Mouse (Mus musculus) heart, postnatal 10 days (tissue): ENCODE measurements around the gene Hif3a. TPM values are rescaled to one million over a fixed set of nuclear protein-coding genes. Genes with fewer than 3 reads are reported as not detected.

Experiments used
- DNase-seq, 2 experiments: peaks; one replicate each; pipeline ENCODE4 v3.0.0; 2021
- intact Hi-C: fragments of 180-260 bp; cut with DNase I; formaldehyde crosslinking; loops from one replicate; pipeline ENCODE4 v1.15.1; 2025
- total RNA-seq, 2 experiments: library from RNA; stranded (reverse); gene quantifications; 2 replicates each; pipeline ENCODE4 v1.2.3; 2021

Gene Hif3a
- total RNA-seq, 2 experiments from 2014 or later = 1.5 to 7.1 TPM

DNA sequence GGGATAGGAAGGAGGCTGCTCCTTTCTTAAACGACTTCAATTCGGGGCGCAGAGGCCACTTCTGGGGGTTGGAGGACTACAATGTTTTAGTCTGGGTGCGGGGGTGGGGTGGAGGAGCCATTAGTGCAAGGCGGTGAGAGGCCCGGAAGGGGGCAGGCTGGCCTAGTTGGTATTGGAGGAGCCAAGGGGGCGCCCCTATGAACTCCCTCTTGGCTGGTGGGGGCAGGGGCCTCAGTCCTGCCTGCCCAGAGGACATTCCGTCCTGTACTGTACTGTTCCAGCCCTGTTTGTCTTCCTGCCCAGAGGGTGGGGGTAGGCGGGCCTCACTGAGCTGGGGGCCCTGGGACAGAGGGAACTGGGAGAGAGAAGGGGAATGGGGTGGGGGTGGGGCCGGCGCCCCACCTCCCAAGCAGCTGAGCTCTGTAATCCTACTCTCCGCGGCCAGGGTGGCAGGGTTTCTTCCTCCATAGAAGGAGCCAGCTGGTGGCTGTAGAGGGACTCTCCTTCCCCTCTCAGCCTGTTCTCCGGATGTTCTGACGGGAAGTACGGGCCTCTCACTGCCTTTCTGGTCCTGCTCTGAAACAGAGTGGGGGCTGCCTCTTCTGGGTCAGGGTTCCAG is 4.0 kb downstream of the Hif3a start:
- intact Hi-C loops = no loop called here
- peak; percentile 85 to 92 for DNase-seq

- intact Hi-C loops = no loop called here
- DNase-seq = peak; percentile 38 to 42
These were observed 5.4 kb downstream of the Hif3a start for GRCm38 (mm10) chr7:17056601-17057523.

GRCm38 (mm10) chr7:17056081-17056581 is 6.1 kb downstream of the Hif3a start:
- intact Hi-C loops = no loop called here
- peak; percentile 79 to 85 for DNase-seq

DNA sequence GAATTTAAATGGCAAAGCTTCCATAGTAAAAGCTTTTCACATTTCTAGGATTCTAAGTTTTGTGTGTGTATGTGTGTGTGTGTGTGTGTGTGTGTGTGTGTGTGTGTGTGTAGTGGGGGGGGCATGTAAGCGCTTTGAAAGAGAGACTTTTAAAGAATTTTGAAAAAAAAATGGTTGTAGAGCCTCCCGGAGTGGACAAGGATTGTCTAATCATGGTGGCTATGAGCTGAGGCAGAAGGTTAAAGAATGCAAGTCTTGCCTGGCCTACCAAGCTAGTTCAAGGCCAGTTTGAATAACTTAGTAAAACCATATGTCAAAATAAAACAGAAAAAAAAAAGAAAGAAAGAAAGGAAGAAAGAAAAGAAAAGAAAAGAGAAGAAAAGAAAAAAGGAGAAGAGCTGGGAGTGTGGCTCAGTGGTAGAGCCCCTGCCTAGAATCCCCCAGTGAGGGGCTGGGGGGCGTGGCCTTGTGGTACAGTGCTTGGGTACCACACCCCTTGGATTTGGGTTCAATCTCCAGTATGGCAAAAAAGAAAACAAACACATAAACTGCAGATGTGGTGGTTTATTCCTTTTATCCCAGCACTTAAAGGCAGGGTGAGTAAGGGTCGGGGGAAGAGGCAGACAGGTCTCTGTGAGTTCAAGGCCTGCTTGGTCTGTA is 6.8 kb downstream of the Hif3a start:
- intact Hi-C loops = no loop called here

DNA sequence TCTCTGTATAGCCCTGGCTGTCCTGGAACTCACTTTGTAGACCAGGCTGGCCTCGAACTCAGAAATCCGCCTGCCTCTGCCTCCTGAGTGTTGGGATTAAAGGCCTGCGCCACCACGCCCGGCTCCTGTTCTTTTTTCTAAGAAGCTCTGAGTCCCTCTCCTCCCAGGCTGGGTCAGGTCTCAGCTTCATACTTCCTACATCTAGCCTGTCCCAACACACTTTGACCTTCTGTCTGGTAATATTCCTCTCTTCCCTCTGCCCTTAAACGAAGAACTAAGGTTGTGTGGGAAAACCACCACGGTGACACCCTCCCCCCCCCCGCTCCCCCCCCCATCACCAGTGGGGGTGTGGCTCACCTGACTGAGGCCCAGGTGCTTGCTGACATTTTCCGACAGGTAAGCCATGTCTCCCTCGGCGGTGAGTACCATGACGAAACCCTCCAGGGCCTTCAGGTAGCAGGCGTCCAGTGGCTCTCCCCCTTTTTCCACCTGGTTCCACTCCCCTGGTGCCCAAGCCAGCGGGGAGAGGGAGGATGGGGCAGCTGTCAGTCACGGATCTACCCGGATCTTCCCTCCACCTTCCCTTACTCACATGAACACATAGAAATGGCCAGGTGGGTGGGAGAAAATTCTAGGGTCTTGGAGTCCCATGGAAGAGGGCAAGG is 7.8 kb downstream of the Hif3a start:
- intact Hi-C loops = no loop called here
- DNase-seq = no peak

More for the DNA sequence above, 6.8 kb downstream of the Hif3a start:
- DNase-seq = no peak

DNA sequence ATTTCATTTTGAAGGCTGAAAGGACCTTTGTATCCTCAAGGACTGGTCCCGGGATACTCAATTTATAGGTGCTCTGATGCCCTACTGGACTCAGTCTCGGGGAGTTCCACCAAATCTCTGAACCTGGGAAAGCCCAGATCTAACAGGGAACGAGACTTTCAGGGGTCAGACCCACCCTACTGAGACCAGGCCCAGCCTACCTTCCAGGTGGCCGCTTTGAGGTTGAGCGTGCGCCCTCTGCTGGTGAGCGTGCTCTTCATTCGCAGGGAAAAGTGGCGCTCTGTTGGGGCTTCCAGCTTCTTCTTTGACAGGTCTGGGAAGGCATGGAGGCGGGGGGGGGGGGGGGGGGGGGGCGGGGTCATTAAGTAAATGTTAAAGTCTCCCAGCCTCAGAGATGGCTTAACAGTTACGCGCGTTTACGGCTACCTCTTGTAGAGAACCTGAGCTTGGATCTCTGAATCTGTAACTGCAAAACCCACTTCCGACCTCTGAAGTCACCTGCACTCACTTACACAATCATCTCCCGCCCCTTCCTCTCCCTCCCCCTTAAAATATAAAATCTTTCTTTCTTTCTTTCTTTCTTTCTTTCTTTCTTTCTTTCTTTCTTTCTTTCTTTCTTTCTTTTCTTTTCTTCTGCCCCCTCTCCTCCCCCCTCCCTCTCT is 11.2 kb downstream of the Hif3a start:
- peak; percentile 63 to 75 for DNase-seq
- intact Hi-C loops = loop anchor here (1.0 to 2.0 kb wide), 2 partner anchors 44 to 48 kb away; no protein-coding TSS in a partner anchor

DNA sequence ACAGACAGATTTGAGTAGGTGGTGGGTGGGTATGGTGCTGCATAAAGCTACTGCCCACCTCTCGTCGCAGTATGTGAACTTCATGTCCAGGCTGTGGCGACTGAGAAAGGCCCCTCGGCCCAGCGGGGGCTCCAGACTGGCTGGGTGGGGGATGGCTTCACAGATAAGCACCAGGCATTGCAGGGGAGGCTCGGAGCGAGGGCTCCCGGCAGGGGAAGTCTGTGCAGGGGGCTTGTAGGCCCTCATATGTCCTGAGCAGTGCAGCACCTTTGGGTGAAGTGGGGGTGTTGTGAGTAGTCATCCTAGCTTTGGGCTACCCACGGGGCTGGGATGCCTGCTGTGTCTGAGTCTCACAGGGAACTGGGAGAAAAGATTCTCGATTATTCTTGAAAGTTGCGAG is 11.7 kb downstream of the Hif3a start:
- intact Hi-C loops = loop anchor here (2.0 kb wide), 1 partner anchor 48 kb away; no protein-coding TSS in a partner anchor
- no peak for DNase-seq

- intact Hi-C loops = no loop called here
- DNase-seq = no peak
These were observed 13.6 kb downstream of the Hif3a start for GRCm38 (mm10) chr7:17048431-17049190.

GRCm38 (mm10) chr7:17047041-17047682 is 15.1 kb downstream of the Hif3a start:
- no peak for DNase-seq
- intact Hi-C loops = no loop called here

- intact Hi-C loops = no loop called here
- DNase-seq = no peak
These were observed 16.5 kb downstream of the Hif3a start for GRCm38 (mm10) chr7:17045743-17046142.

GRCm38 (mm10) chr7:17039373-17039772 is 22.9 kb downstream of the Hif3a start:
- no peak for DNase-seq
- intact Hi-C loops = no loop called here

GRCm38 (mm10) chr7:17038018-17038695 is 24.1 kb downstream of the Hif3a start:
- intact Hi-C loops = no loop called here
- no peak for DNase-seq

DNA sequence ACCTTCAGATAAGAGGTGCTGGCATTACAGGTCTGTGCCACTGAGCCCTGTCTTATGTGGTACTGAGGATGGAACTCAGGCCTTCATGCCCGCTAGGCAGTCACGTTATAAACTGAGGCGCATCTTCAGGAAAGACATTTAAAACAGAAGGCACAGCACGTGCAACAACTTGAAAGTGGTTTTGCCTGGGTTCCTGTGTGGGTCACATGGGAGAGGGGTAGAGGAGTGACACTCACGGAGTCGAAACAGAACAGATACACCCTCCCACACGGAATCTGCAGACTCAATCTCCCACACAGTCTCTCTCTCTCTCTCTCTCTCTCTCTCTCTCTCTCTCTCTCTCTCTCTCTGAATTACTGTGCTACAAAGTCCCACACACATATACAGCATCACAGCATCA is 32.0 kb downstream of the Hif3a start:
- intact Hi-C loops = no loop called here
- DNase-seq = no peak

DNA sequence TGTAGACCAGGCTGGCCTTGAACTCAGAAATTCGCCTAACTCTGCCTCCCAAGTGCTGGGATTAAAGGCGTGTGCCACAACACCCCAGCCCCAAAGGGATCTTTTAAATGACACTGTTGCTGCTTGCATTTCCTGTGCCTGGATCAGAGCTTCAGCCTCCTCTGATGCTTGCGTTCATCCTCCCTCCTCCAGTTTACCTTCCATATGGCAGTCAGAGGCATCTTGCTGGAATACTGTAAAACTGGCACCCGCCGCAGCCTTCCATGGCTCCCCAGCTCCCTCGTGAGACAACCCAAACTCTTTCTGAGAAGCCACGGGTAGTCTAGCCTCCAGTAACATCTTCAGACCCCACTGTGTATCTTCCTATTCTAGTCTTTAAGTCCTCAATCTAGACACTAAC is 33.3 kb downstream of the Hif3a start:
- intact Hi-C loops = no loop called here
- DNase-seq = no peak

DNA sequence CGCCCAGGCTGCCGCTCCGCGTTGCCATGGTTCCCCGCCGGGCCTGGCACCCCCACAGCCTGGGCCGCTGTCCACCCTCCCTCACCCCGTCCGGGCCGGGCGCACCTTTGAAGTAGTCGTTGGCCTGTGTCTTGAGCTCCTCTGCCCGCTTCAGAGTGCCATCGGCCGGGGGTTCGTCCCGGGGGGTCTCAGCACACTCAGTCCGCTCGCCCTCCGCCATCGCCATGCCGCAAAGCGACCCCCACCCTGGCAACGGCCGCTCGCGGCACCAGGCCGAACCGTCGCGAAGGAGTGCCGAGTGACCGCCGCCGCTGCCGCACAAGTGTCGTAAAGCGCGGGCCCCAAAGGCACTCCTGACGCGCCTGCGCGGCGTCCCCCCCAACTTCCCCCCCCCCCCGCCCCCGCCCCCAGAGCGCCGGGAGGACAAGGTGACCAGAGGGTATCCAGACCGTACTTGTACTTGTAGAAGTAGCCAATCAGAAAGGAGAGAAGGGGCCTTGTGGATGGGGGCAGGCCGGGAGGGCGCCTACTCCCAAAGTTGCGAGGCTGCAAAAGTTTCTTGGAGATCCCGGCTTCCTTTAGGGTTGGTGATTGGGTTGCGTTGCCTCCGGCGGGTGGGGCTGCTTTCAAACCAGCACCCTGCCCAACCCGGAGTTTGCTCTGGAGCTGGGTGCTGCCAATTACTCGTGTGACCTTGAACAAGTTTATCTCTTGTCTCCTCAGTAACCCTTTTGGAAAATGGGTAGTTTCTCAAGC is 34.5 kb downstream of the Hif3a start, which contains the start of gene Ppp5c:
Gene Ppp5c, minus strand, starts transcription at position 337 of the 756 bp plus-strand sequence.
- intact Hi-C loops = no loop called here
- peak; percentile 94 to 95 for DNase-seq

- intact Hi-C loops = no loop called here
These were observed 35.3 kb downstream of the Hif3a start for GRCm38 (mm10) chr7:17026710-17027587.

More at GRCm38 (mm10) chr7:17026710-17027587, 35.3 kb downstream of the Hif3a start:
- no peak for DNase-seq
